ENCODE assay signal across 8 mouse cellular contexts in genomic region chr3:89315930-89316831, GRCm38 (mm10). TPM values are rescaled to one million over a fixed set of nuclear protein-coding genes. Genes with fewer than 3 reads are reported as not detected.
A peak's percentile ranks its signal among the peaks of the same experiment; 100 is the strongest.
DNase-seq lines count a peak whose midpoint lies in the region; ATAC-seq lines count a peak whose summit lies in the region.

No protein-coding gene starts in this region.

- peak overlapping the region; percentile 58; the same call in 1 of the 2 replicates for H3K9ac ChIP-seq in kidney, embryonic 16.5 days (replicated peaks; ENCODE audit: low read length)

- peaks cover 43% of the 10 kb centered on the region for H3K4me1 ChIP-seq in kidney, embryonic 16.5 days (ENCODE audit: insufficient read depth, low read length)

- H3K27me3 ChIP-seq in kidney, embryonic 16.5 days (ENCODE audit: insufficient read depth, low read length), result peaks cover 20% of the 10 kb centered on the region

- H3K27ac ChIP-seq in kidney, embryonic 16.5 days (ENCODE audit: low read length), result no peak overlapping the region

- peak overlapping the region; percentile 43 for H3K4me3 ChIP-seq in kidney, embryonic 16.5 days (ENCODE audit: low read length)

- no peaks in the 10 kb centered on the region for H3K9me3 ChIP-seq in kidney, embryonic 16.5 days (ENCODE audit: low read length)

- H3K4me2 ChIP-seq in kidney, embryonic 16.5 days (replicated peaks; ENCODE audit: low read depth, low read length), result peak overlapping the region; percentile 68

- peak; percentile 28; the same call in 1 of the 2 replicates for ATAC-seq in kidney, embryonic 16.5 days (ENCODE audit: low FRiP score, low TSS enrichment)
- no peak for ATAC-seq in erythroid progenitor cell, adult 5-6 weeks (replicated peaks; ENCODE audit: low FRiP score, poor library complexity, severe bottlenecking)

- no peaks in the 10 kb centered on the region for H3K36me3 ChIP-seq in kidney, embryonic 16.5 days (ENCODE audit: insufficient read depth, low read length)

- DNase-seq in cerebellum, postnatal 10 days, result peak; percentile 33 to 41
- DNase-seq in cerebellum, postnatal 36 days, result no peak
- peak; percentile 30 for DNase-seq in urinary bladder, postnatal 14 days (ENCODE audit: low spot score)
- DNase-seq in urinary bladder, postnatal 25 days (ENCODE audit: low spot score), result no peak
- DNase-seq in naive thymus-derived CD4-positive, alpha-beta T cell, adult 2 months (ENCODE audit: low read depth), result peak; percentile 64
- DNase-seq in right cerebral cortex, postnatal 14 days, result no peak

- WGBS in kidney, embryonic 16.5 days, result 13% methylated on average over 40 of the region's 40 CpGs

RNA-seq across cellular contexts. Expression of gene Efna3, which starts 6.6 kb away (rescaled TPM):
- polyA plus RNA-seq in kidney, embryonic 16.5 days (2015; fragmentation: Nextera tagmentation; extraction: Ambion mirVana), result 11.5 and 11.8 TPM in 2 replicates
- total RNA-seq in erythroid progenitor cell, adult 5-6 weeks (2015; ENCODE audit: low replicate concordance), result not detected in 2 replicates
- not detected in 2 replicates for total RNA-seq in erythroid progenitor cell, adult 5-6 weeks (2017; ENCODE audit: low replicate concordance)

RNA-seq across cellular contexts. Expression of gene Efna4, which starts 21.6 kb away (rescaled TPM):
- 29.2 and 31.3 TPM in 2 replicates for polyA plus RNA-seq in kidney, embryonic 16.5 days (2015; fragmentation: Nextera tagmentation; extraction: Ambion mirVana)
- total RNA-seq in erythroid progenitor cell, adult 5-6 weeks (2015; ENCODE audit: low replicate concordance), result not detected in 2 replicates
- not detected in 2 replicates for total RNA-seq in erythroid progenitor cell, adult 5-6 weeks (2017; ENCODE audit: low replicate concordance)

RNA-seq across cellular contexts. Expression of gene Adam15, which starts 33.6 kb away (rescaled TPM):
- polyA plus RNA-seq in kidney, embryonic 16.5 days (2015; fragmentation: Nextera tagmentation; extraction: Ambion mirVana), result 107 and 108 TPM in 2 replicates
- 6.5 and 13.8 TPM in 2 replicates for total RNA-seq in erythroid progenitor cell, adult 5-6 weeks (2015; ENCODE audit: low replicate concordance)
- total RNA-seq in erythroid progenitor cell, adult 5-6 weeks (2017; ENCODE audit: low replicate concordance), result 0.77 and 3.5 TPM in 2 replicates

RNA-seq across cellular contexts. Expression of gene Efna1, which starts 35.2 kb away (rescaled TPM):
- polyA plus RNA-seq in kidney, embryonic 16.5 days (2015; fragmentation: Nextera tagmentation; extraction: Ambion mirVana), result 81.9 and 86.7 TPM in 2 replicates
- not detected in 2 replicates for total RNA-seq in erythroid progenitor cell, adult 5-6 weeks (2015; ENCODE audit: low replicate concordance)
- total RNA-seq in erythroid progenitor cell, adult 5-6 weeks (2017; ENCODE audit: low replicate concordance), result not detected in 2 replicates

RNA-seq across cellular contexts. Expression of gene Dcst2, which starts 45.6 kb away (rescaled TPM):
- 0.32 and 0.35 TPM in 2 replicates for polyA plus RNA-seq in kidney, embryonic 16.5 days (2015; fragmentation: Nextera tagmentation; extraction: Ambion mirVana)
- not detected in 2 replicates for total RNA-seq in erythroid progenitor cell, adult 5-6 weeks (2015; ENCODE audit: low replicate concordance)
- total RNA-seq in erythroid progenitor cell, adult 5-6 weeks (2017; ENCODE audit: low replicate concordance), result not detected in 2 replicates

Comparison
In these comparisons a context has a peak if more than half of its experiments do, and no peak if none do; other contexts are left out.
1. DNase-seq: peak in cerebellum, postnatal 10 days (2 of 2), urinary bladder, postnatal 14 days (single experiment) and naive thymus-derived CD4-positive, alpha-beta T cell, adult 2 months (single experiment); none in cerebellum, postnatal 36 days (0 of 2), urinary bladder, postnatal 25 days (single experiment) and right cerebral cortex, postnatal 14 days (single experiment).